8 mouse cellular contexts compared by ENCODE assay signal in genomic region chr11:50291321-50292165, GRCm38 (mm10). TPM values are rescaled to one million over a fixed set of nuclear protein-coding genes. Genes with fewer than 3 reads are reported as not detected.
DNase-seq lines count a peak whose midpoint lies in the region; ATAC-seq and TF ChIP-seq lines count a peak whose summit lies in the region.

No protein-coding gene starts in this region.

- no peak for TF ChIP-seq EP300 in CH12.LX (IDR thresholded peaks at IDR 0.05; ENCODE audit: low read length)

- peaks cover 14 to 48% of the 10 kb centered on the region in 2 experiments for H3K4me1 ChIP-seq in CH12.LX (ENCODE audit: control insufficient read depth in 1 of 2, insufficient read depth in 2 of 2)
- peaks cover 7% of the 10 kb centered on the region for H3K4me1 ChIP-seq in embryonic fibroblast, embryonic 13.5 days (ENCODE audit: control insufficient read depth, insufficient read depth, low read length)
- H3K4me1 ChIP-seq in lung, embryonic 14.5 days (ENCODE audit: insufficient read depth): no peaks in the 10 kb centered on the region

- ATAC-seq in activated CD4-positive, CD25-positive, alpha-beta regulatory T cell, adult 4 months: peak; percentile 15
- ATAC-seq in lung, embryonic 14.5 days (ENCODE audit: insufficient read depth): peak; percentile 78

- TF ChIP-seq POLR2A in CH12.LX (IDR thresholded peaks at IDR 0.05; ENCODE audit: low read depth, low read length): peak; percentile 23; the same call in 1 of the 2 replicates
- no peak; the same call in none of the 2 replicates for TF ChIP-seq POLR2A in embryonic fibroblast, embryonic 13.5 days (IDR thresholded peaks at IDR 0.05; ENCODE audit: low read depth, low read length)

- peak overlapping the region; percentile 92; the same call in 1 of the 2 replicates for H3K4me2 ChIP-seq in CH12.LX (ENCODE audit: insufficient read depth, low read depth, poor library complexity, severe bottlenecking)
- H3K4me2 ChIP-seq in lung, embryonic 14.5 days: peak overlapping the region; percentile 88

- TF ChIP-seq CTCF in CH12.LX (conservative IDR thresholded peaks at IDR 0.05 in 1 of 2, IDR thresholded peaks at IDR 0.05 in 1 of 2; ENCODE audit: low read depth in 2 of 2, low read length in 2 of 2): no peak
- no peak for TF ChIP-seq CTCF in embryonic fibroblast, embryonic 13.5 days (IDR thresholded peaks at IDR 0.05; ENCODE audit: borderline replicate concordance, insufficient read depth, low read length)
- TF ChIP-seq CTCF in lung, embryonic 14.5 days (IDR thresholded peaks at IDR 0.05; ENCODE audit: low read depth): no peak

- peak overlapping the region; percentile 94 for H3K9ac ChIP-seq in CH12.LX (ENCODE audit: insufficient read depth, low read depth)
- peak overlapping the region; percentile 98 for H3K9ac ChIP-seq in lung, embryonic 14.5 days

- H3K79me2 ChIP-seq in CH12.LX (replicated peaks; ENCODE audit: control insufficient read depth, extremely low read depth, insufficient read depth, poor library complexity, severe bottlenecking): peaks cover 43% of the 10 kb centered on the region

- intact Hi-C loops in heart, postnatal 10 days (cut with DNase I): loop anchor here (2.0 to 5.0 kb wide), 3 partner anchors 23 to 86 kb away; partner anchors contain the start of genes Hnrnph1 and Ltc4s

- TF ChIP-seq RAD21 in CH12.LX (IDR thresholded peaks at IDR 0.05; ENCODE audit: low read depth, low read length): no peak

- H3K4me3 ChIP-seq in CH12.LX (replicated peaks in 1 of 3; ENCODE audit: low read depth in 2 of 3, low read length in 2 of 3, poor library complexity in 1 of 3): peak overlapping the region; percentile 75 to 99 (median 92)
- peak overlapping the region; percentile 80 for H3K4me3 ChIP-seq in embryonic fibroblast, embryonic 13.5 days (ENCODE audit: insufficient read depth, low read length)
- H3K4me3 ChIP-seq in lung, embryonic 14.5 days (ENCODE audit: low read depth, low read length): peak overlapping the region; percentile 95

- DNase-seq in CH12.LX (ENCODE audit: extremely low read depth): peak; percentile 50
- DNase-seq in heart, postnatal 10 days: peak; percentile 67 to 71
- peak; percentile 54 to 73 for DNase-seq in kidney, postnatal 25 days
- peak; percentile 75 for DNase-seq in lung, embryonic 14.5 days
- DNase-seq in ovary, postnatal 10 days (ENCODE audit: low spot score): peak; percentile 28
- peak; percentile 44 for DNase-seq in urinary bladder, postnatal 36 days (ENCODE audit: low spot score in 2 of 2)

- dilution Hi-C loops in CH12.LX (cut with MboI; ENCODE audit: extremely low pct_ligation_motif_present, extremely low pct_unique_long_range_greater_than_20kb, low sequenced_read_pairs): no loop called here

- under 1% methylated on average over 83 of the region's 85 CpGs for WGBS in lung, embryonic 14.5 days

- peaks cover 7% of the 10 kb centered on the region for H3K9me3 ChIP-seq in CH12.LX (replicated peaks; ENCODE audit: low read length)
- H3K9me3 ChIP-seq in lung, embryonic 14.5 days (ENCODE audit: low read depth, low read length): no peaks in the 10 kb centered on the region

- H3K27me3 ChIP-seq in CH12.LX (replicated peaks): no peaks in the 10 kb centered on the region
- no peaks in the 10 kb centered on the region for H3K27me3 ChIP-seq in lung, embryonic 14.5 days (ENCODE audit: insufficient read depth, low read length)

- H3K27ac ChIP-seq in CH12.LX (ENCODE audit: insufficient read depth, low read depth): peak overlapping the region; percentile 60
- H3K27ac ChIP-seq in embryonic fibroblast, embryonic 13.5 days (ENCODE audit: insufficient read depth, low read length): peak overlapping the region; percentile 82
- peak overlapping the region; percentile 98 for H3K27ac ChIP-seq in lung, embryonic 14.5 days (ENCODE audit: low read depth)

- in situ Hi-C loops in CH12.LX (cut with MboI; ENCODE audit: low pct_ligation_motif_present, low pct_unique_long_range_greater_than_20kb, low sequenced_read_pairs): no loop called here

- H3K36me3 ChIP-seq in CH12.LX (replicated peaks in 1 of 2; ENCODE audit: control insufficient read depth in 1 of 2, insufficient read depth in 1 of 2, low read length in 1 of 2): peaks cover 34 to 62% of the 10 kb centered on the region in 2 experiments
- H3K36me3 ChIP-seq in lung, embryonic 14.5 days (ENCODE audit: insufficient read depth): peaks cover 51% of the 10 kb centered on the region

TF ChIP-seq in CH12.LX, 34 proteins besides CTCF, POLR2A, EP300 and RAD21:
- TF ChIP-seq GABPA (IDR thresholded peaks at IDR 0.05; ENCODE audit: insufficient replicate concordance, low read depth, low read length) (no peak), RCOR1 (conservative IDR thresholded peaks at IDR 0.05; ENCODE audit: low read depth, low read length) (no peak), SIN3A (IDR thresholded peaks at IDR 0.05; ENCODE audit: low read length) (no peak; the same call in 1 of the 2 replicates), E2F4 (IDR thresholded peaks at IDR 0.05; ENCODE audit: insufficient replicate concordance, low read depth, low read length) (no peak), POLR2AphosphoS2 (IDR thresholded peaks at IDR 0.05; ENCODE audit: low read depth, low read length) (no peak), TBP (conservative IDR thresholded peaks at IDR 0.05; ENCODE audit: low read depth, low read length) (no peak), JUND (conservative IDR thresholded peaks at IDR 0.05; ENCODE audit: low read depth, low read length) (no peak), IRF4 (IDR thresholded peaks at IDR 0.05; ENCODE audit: low read depth, low read length) (no peak), JUN (IDR thresholded peaks at IDR 0.05; ENCODE audit: insufficient read depth, low read depth, low read length) (no peak), KAT2A (IDR thresholded peaks at IDR 0.05; ENCODE audit: insufficient replicate concordance, low read length) (no peak), CHD1 (IDR thresholded peaks at IDR 0.05; ENCODE audit: low read depth, low read length) (peak; percentile 74; the same call in 1 of the 2 replicates), UBTF (IDR thresholded peaks at IDR 0.05; ENCODE audit: low read depth, low read length) (peak; percentile 98), SMC3 (IDR thresholded peaks at IDR 0.05; ENCODE audit: low read depth, low read length) (no peak), HCFC1 (IDR thresholded peaks at IDR 0.05; ENCODE audit: low read depth, low read length) (no peak), ZMIZ1 (IDR thresholded peaks at IDR 0.05; ENCODE audit: low read depth, low read length) (no peak), ZKSCAN1 (IDR thresholded peaks at IDR 0.05; ENCODE audit: borderline replicate concordance, low read depth, low read length) (no peak)

RNA-seq across cellular contexts. Expression of gene Maml1, which starts 0.6 kb away (rescaled TPM):
- total RNA-seq in CH12.LX (2012; rRNA removed) (4.3 and 5.4 TPM in 2 replicates), CH12.LX (2014; rRNA removed) (1.3 and 2.2 TPM in 2 replicates)
- 8.4 and 9.7 TPM in 2 replicates for polyA plus RNA-seq in CH12.LX (2012; ENCODE audit: insufficient read length, low read depth)
- polyA plus RNA-seq in activated CD4-positive, CD25-positive, alpha-beta regulatory T cell, adult 4 months (2017; shearing (Covaris generic)): 1 to 10 TPM; 4.0 to 5.5 TPM
- polyA plus RNA-seq in embryonic fibroblast, embryonic 13.5 days (2011; ENCODE audit: insufficient read length, low read depth, missing spikeins): 28.9 and 37.3 TPM in 2 replicates
- 10 to 100 TPM; 19.2 to 20.3 TPM for total RNA-seq in heart, postnatal 10 days (2021)
- 11.1 and 11.5 TPM in 2 replicates for polyA plus RNA-seq in lung, embryonic 14.5 days (2014; fragmentation: Nextera tagmentation; extraction: Ambion mirVana)

RNA-seq across cellular contexts. Expression of gene Canx, which starts 33.9 kb away (rescaled TPM):
- total RNA-seq in CH12.LX (2012; rRNA removed) (575 and 628 TPM in 2 replicates), CH12.LX (2014; rRNA removed) (627 and 662 TPM in 2 replicates)
- polyA plus RNA-seq in CH12.LX (2012; ENCODE audit: insufficient read length, low read depth): 607 and 650 TPM in 2 replicates
- 100 to 1,000 TPM; 179 to 210 TPM for polyA plus RNA-seq in activated CD4-positive, CD25-positive, alpha-beta regulatory T cell, adult 4 months (2017; shearing (Covaris generic))
- polyA plus RNA-seq in embryonic fibroblast, embryonic 13.5 days (2011; ENCODE audit: insufficient read length, low read depth, missing spikeins): 735 and 759 TPM in 2 replicates
- 100 to 1,000 TPM; 270 to 302 TPM for total RNA-seq in heart, postnatal 10 days (2021)
- polyA plus RNA-seq in lung, embryonic 14.5 days (2014; fragmentation: Nextera tagmentation; extraction: Ambion mirVana): 269 and 282 TPM in 2 replicates

RNA-seq across cellular contexts. Expression of gene Ltc4s, which starts 53.1 kb away (rescaled TPM):
- total RNA-seq in CH12.LX (2012; rRNA removed) (1.1 and 1.4 TPM in 2 replicates), CH12.LX (2014; rRNA removed) (0.47 TPM in 1 of 2 replicates, not detected in the other)
- polyA plus RNA-seq in CH12.LX (2012; ENCODE audit: insufficient read length, low read depth): 2.0 and 3.1 TPM in 2 replicates
- polyA plus RNA-seq in activated CD4-positive, CD25-positive, alpha-beta regulatory T cell, adult 4 months (2017; shearing (Covaris generic)): not detected
- polyA plus RNA-seq in embryonic fibroblast, embryonic 13.5 days (2011; ENCODE audit: insufficient read length, low read depth, missing spikeins): 0.83 TPM in 1 of 2 replicates, not detected in the other
- 1 to 10 TPM; 5.0 to 5.9 TPM for total RNA-seq in heart, postnatal 10 days (2021)
- 2.1 and 3.2 TPM in 2 replicates for polyA plus RNA-seq in lung, embryonic 14.5 days (2014; fragmentation: Nextera tagmentation; extraction: Ambion mirVana)

Comparison
In these comparisons a context has a peak if more than half of its experiments do, and no peak if none do; other contexts are left out.
1. Peak in every context shown above with its lines: DNase-seq, ATAC-seq, H3K4me3 ChIP-seq and H3K27ac ChIP-seq.